Mouse (Mus musculus): Measurements from ENCODE around the gene Zfp157.
"Not testable (repeated sequence)": the region's sequence is repeated elsewhere in the genome, so short reads cannot be mapped to it uniquely, and the experiment has no call there.

The Zfp157 gene

DNA sequence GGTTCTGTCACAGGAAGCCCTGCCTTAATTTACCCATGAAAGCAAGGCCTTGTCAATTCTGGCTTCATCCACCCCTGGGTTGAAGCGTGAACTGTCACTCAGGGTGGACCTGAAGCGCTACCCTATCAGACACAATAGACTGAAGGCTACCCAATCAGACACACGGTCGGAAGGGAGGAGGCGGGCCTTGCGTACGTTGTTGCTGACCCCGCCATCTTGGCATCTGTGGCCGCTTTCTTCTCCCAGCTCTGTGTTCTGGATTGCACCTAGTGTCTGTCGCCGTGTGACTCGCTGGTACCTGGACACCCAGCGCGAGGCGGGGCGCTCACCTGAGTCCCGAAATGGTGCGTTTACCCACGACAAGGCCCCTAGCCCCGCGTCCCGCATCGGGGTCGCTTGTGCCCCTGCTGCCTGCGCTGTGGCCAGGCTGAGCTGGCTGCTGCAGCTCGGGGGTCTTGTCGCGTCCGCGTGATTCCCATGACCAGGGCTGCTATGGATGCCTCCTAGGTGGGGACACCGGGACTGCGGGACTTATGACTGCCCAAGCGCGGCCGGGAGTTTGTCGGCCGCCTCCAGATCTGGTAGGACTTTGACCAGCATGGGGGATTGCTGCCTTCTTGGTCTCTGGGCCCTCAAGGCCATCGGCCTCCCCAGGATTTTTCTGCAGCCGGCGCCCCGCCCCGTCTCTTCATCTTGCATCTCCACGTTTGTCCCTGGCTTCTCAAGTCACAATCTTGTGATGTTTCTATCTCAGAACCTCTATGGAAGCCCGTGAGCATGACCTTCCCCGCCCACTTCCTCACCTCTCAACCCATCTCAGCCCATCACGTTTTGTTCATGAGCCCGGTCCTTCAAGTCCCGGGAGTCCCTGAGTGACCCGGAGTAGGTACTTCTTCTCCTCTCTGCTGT, at the start of gene Zfp157:
TSS of gene Zfp157 (plus strand) at position 183 of the 909 bp plus-strand sequence.
- peak; percentile 92 to 93 for DNase-seq (ENCODE audit: low spot score in 2 of 2)

DNA sequence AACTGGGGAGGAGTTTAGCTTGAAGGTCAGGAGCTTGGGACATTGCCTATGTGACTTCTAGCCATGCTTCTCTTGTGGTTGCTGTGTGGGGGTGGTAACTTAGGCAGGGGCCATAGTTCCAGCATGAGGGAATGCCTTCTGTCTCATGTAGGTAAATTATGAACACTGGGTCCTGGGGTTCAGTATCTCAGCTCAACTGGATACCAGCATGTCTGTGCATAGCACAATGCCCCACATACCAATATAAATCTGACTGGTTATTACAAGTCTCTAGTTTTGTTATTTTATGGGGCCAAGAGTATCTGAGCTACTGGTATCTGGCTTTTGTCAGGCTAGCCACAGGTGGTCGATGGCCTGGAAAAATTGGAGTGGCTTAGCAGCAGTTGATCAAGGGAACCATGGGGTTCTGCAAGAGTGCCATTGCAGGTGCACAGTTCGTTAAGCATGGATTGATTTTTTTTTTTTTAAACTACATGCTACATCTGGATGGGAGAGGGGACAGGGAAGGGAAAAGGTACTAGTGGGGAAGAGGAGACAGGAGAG, 43.4 kb upstream of the Zfp157 start:
- no peak for DNase-seq (ENCODE audit: low spot score in 2 of 2)

DNA sequence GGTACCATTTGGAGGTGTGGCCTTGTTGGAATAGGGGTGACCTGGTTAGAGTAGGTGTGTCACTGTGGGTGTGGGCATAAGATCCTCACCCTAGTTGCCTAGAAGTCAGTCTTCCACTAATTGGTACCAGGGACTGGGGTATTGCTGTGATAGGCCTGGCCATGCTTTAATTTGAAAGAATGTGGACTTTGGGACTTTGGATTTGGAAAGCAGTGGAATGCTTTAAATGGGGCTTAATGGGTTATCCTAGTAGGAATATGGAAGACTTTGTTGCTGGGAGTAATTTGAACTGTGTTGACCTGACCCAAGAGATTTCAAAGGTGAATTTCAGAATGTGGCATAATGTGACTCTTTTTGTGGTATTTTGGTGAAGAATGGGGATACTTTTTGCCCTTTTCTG, 40.8 kb upstream of the Zfp157 start:
- DNase-seq (ENCODE audit: low spot score in 2 of 2), result not testable (repeated sequence)

DNA sequence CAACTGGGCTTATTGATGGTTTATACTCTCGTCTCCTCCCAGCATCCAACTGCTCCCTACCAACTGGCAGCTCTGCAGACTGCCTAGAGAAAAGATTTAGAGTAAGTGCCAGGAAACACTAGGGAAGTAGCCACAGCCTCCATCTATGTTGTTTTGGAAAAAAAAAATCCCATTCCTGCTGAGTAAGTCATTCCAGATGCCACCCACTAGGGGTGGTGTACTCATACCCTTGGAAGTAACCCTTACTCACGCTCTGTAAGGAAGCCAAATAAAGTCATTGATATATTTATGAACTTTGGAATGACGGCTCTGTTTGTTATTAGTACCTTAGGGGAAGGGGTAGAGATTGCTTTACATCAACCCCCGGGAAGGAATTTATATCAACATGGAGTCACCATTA, 17.1 kb downstream of the Zfp157 start:
- no peak for DNase-seq (ENCODE audit: low spot score in 2 of 2)

DNA sequence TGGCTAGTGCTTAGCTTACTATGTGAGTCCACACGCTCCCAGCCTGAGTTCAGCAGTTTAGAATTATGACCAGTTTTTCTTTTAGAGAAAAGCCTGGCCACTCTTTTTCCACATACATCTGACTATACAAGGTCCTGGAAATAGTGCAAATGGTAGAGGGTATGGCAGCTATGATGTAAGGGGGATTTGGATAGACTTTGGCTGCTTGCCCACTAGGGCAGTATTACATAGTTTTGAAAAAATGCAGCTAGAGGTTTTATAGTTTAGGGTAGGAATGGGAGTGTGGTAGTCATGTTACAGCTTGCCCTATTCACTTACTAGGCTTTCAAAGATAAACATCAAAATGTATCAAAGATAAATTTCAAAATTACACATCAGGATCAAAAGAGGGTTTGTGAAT, 17.8 kb downstream of the Zfp157 start:
- DNase-seq (ENCODE audit: low spot score in 2 of 2), result no peak

DNA sequence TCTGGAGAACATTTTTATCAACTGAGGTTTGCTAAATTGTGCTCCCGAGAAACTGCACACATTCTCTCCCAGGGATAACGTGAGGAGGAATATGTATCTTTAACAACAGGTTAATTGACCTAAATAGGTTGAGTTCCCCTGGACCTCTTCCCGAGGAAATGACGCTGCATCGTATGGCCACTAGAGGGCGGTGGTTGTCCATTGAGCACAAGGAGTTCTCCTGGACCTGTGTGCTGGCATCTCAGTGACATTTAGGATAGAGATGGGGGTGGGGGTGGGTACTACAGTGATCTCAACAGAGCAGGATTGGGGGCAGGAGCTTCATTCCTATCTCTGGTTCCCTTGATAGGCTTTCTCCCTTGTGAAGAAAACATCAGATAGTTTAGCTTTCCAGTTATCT, 32.3 kb downstream of the Zfp157 start:
- DNase-seq (ENCODE audit: low spot score in 2 of 2), result peak in 1 of 2 experiments; percentile 10

DNA sequence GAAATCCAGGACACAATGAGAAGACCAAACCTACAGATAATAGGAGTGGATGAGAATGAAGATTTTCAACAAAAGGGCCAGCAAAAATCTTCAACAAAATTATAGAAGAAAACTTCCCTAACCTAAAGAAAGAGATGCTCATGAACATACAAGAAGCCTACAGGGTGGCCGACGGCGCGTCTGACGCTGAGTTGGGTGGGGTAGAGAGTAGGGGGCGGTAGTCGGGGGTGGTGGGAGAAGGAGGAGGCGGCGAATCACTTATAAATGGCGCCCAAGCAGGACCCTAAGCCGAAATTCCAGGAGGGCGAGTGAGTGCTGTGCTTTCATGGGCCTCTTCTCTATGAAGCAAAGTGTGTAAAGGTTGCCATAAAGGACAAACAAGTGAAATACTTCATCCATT, 63.3 kb downstream of the Zfp157 start:
- not testable (repeated sequence) for DNase-seq (ENCODE audit: low spot score in 2 of 2)

Measured in frontal cortex, postnatal 14 days (tissue).